Mouse (Mus musculus) kidney, postnatal 0 days (tissue): ENCODE data around the gene Adamtsl4. TPM values are rescaled to one million over a fixed set of nuclear protein-coding genes. Genes with fewer than 3 reads are reported as not detected.

ENCODE experiments used
- ATAC-seq: fragments of 200-750 bp; cut with Nextera tagmentation; replicated peaks from 2 replicates; pipeline ENCODE4 v1.8.0; 2017; ENCODE audit warnings: low read depth, moderate number of reproducible peaks, moderate TSS enrichment, moderate library complexity; ENCODE audit not compliant: low FRiP score
- DNase-seq: peaks from one replicate; pipeline ENCODE4 v3.0.0-alpha.2; 2016; ENCODE audit warnings: low spot score
- H3K27ac ChIP-seq: fragments of 300-500 bp; sonication (generic); 2 replicates; pipeline ENCODE4 v1.5.1; 2014; ENCODE audit warnings: mild to moderate bottlenecking
- H3K27me3 ChIP-seq: fragments of 300-500 bp; sonication (generic); 2 replicates; pipeline ENCODE4 v1.6.1; 2014; ENCODE audit warnings: low read length, mixed read lengths; ENCODE audit not compliant: insufficient read depth
- H3K36me3 ChIP-seq: fragments of 300-500 bp; sonication (generic); 2 replicates; pipeline ENCODE4 v1.6.1; 2014; ENCODE audit warnings: low read length, mixed read lengths; ENCODE audit not compliant: insufficient read depth
- H3K4me1 ChIP-seq: fragments of 300-500 bp; sonication (generic); replicated peaks from 2 replicates; pipeline ENCODE4 v1.6.1; 2014; ENCODE audit warnings: antibody characterized with exemption, low read length, mixed read lengths; ENCODE audit not compliant: insufficient read depth
- H3K4me2 ChIP-seq: fragments of 300-500 bp; sonication (generic); 2 replicates; pipeline ENCODE4 v1.6.1; 2014; ENCODE audit warnings: mild to moderate bottlenecking, low read length, moderate library complexity, mixed read lengths
- H3K4me3 ChIP-seq: fragments of 300-500 bp; sonication (generic); replicated peaks from 2 replicates; pipeline ENCODE4 v1.5.1; 2014; ENCODE audit warnings: low read depth, low read length
- H3K9ac ChIP-seq: fragments of 300-500 bp; sonication (generic); 2 replicates; pipeline ENCODE4 v1.6.1; 2014; ENCODE audit warnings: low read depth, low read length
- H3K9me3 ChIP-seq: fragments of 300-500 bp; sonication (generic); replicated peaks from 2 replicates; pipeline ENCODE4 v1.6.1; 2016; ENCODE audit warnings: low read length, inconsistent platforms, mixed read lengths
- CTCF ChIP-seq: IDR thresholded peaks from 2 replicates; pipeline ENCODE4 v1.5.1; 2016; ENCODE audit warnings: antibody characterized with exemption, low read depth, mild to moderate bottlenecking, moderate library complexity
- WGBS: fragments of 180-500 bp; shearing (Covaris S2); extraction: QIAGEN DNeasy Blood & Tissue Kit; methylation state at CpG from one replicate; pipeline ENCODE4 v1.1.7; 2014; 5-methylcytosine and 5-hydroxymethylcytosine counted together
- polyA plus RNA-seq: library from polyadenylated mRNA; unstranded; fragments of >200 nt; fragmentation: Nextera tagmentation; extraction: Ambion mirVana; gene quantifications from 2 replicates; pipeline ENCODE4 v1.2.1, GENCODE M21; 2015

Gene Adamtsl4
- polyA plus RNA-seq, 1 experiment from 2014 or later: 3.6 TPM

DNA sequence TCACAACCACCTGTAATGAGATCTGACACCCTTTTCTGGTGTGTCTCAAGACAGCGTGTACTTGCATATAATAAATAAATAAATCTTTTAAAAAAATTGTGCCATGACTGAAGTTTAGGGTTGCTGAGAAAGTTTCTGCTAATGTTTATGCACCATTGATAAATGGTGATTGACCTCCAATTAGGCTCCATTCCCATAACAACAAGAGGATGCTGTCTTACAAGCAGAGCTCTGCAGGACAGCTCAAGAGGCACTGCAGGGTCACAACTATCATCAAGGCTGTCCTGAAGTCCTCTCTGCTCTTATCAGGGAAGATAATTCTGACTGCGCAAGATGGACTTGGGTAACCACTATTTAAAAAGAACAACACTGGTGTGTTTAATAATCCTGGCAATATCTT is 30.4 kb upstream of the Adamtsl4 start:
- Histone ChIP-seq H3K9me3 (no peaks in the 10 kb centered on the region), H3K9ac (no peak overlapping the region), H3K36me3 (no peaks in the 10 kb centered on the region), H3K4me1 (no peaks in the 10 kb centered on the region), H3K27ac (no peak overlapping the region), H3K27me3 (no peaks in the 10 kb centered on the region), H3K4me2 (no peak overlapping the region), H3K4me3 (no peak overlapping the region)
- no peak for TF ChIP-seq CTCF
- DNase-seq (no peak), ATAC-seq (no peak)
- 93% methylated on average over 2 of the region's 2 CpGs for WGBS

DNA sequence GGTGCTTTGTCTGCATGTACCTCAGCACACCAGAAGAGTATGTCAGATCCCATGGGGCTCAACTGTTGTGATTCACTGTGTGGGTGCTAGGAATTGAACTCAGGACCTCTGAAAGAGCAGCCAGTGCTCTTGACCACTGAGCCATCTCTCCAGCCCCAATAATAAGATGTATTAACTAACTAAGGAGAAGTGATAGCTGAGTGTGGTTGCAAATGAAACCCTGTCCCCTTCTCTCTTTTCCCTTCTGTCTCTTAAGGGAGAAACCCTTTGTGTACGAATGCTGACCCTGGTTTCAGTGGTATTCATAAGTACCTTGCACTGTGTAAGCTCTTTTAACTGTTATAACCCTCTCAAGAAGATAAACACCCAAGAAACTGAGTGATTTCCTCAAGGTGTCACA is 28.4 kb upstream of the Adamtsl4 start:
- 94% methylated on average over 1 of the region's 1 CpGs for WGBS
- Histone ChIP-seq H3K4me1 (no peaks in the 10 kb centered on the region), H3K36me3 (no peaks in the 10 kb centered on the region), H3K27me3 (no peaks in the 10 kb centered on the region), H3K27ac (no peak overlapping the region), H3K9ac (no peak overlapping the region), H3K4me2 (no peak overlapping the region), H3K4me3 (no peak overlapping the region), H3K9me3 (no peaks in the 10 kb centered on the region)
- no peak for TF ChIP-seq CTCF
- DNase-seq (no peak), ATAC-seq (no peak)

DNA sequence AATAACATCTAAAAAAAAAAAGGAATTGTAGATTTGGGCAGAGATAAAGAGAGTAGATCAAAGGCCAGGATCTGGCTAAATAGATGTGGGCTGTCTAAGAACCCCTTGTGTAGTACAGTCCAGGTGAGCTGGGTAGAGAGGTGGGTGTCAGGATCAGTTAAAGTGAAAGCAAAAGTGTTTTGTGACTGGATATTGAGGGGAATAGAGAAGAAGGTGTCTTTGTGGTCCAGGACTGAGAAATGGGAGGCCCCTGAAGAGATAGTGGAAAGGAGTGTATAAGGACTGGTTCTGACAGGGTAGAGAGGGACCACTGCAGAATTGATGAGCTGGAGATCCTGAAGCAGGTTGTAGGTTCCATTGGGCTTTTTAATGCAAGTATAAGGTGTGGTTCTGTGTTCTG is 22.2 kb upstream of the Adamtsl4 start:
- Histone ChIP-seq H3K9me3 (no peaks in the 10 kb centered on the region), H3K4me3 (no peak overlapping the region), H3K27ac (no peak overlapping the region), H3K27me3 (no peaks in the 10 kb centered on the region), H3K4me2 (no peak overlapping the region), H3K9ac (no peak overlapping the region), H3K4me1 (no peaks in the 10 kb centered on the region), H3K36me3 (no peaks in the 10 kb centered on the region)
- ATAC-seq (no peak), DNase-seq (no peak)
- no peak for TF ChIP-seq CTCF

DNA sequence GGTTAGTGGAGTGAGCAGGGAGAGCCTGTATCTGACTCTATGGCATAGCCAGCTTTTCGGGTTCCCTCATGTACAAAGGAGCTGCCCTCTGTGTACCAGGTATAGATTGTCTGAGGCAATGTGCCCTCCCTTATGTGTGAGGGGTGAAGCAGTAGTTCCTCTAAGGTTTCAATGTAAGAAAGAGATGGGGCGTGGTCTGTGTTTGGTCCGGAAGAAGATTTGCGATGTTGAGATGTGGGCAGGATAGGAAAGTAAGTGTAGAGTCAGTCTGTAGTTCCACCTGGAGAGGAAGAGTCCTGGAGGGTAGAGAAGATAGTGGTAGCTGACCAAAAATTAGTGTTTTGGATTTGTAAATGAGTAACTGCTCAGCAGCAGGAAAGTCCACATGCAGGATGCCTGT is 21.3 kb upstream of the Adamtsl4 start:
- WGBS: 93% methylated on average over 4 of the region's 4 CpGs
- H3K4me1 ChIP-seq: no peaks in the 10 kb centered on the region
- H3K36me3 ChIP-seq: no peaks in the 10 kb centered on the region
- no peak for TF ChIP-seq CTCF
- H3K4me2 ChIP-seq: no peak overlapping the region
- no peak overlapping the region for H3K9ac ChIP-seq
- DNase-seq: no peak
- no peaks in the 10 kb centered on the region for H3K9me3 ChIP-seq
- no peaks in the 10 kb centered on the region for H3K27me3 ChIP-seq
- H3K27ac ChIP-seq: no peak overlapping the region
- H3K4me3 ChIP-seq: no peak overlapping the region
- no peak for ATAC-seq

DNA sequence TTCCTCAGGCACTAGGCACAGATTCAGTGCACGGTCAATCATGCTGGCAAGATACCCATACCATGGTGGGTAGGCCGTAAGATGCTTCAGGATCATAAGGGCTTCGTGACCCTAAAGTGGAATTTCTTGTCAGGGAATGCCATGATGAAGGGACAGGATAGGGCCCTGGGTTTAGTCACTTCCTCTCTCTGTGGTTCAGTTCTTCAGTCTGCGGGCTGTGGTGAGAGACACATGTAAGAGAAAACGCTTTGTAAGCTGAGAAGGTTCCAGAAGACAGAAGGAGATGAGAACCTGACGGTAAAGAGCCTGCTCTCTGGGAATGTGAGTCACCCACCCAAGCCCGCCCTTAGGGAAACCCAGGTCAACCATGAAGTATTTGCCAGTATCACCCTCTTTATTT is 19.8 kb upstream of the Adamtsl4 start:
- no peaks in the 10 kb centered on the region for H3K36me3 ChIP-seq
- H3K9ac ChIP-seq: no peak overlapping the region
- no peaks in the 10 kb centered on the region for H3K27me3 ChIP-seq
- no peak overlapping the region for H3K4me3 ChIP-seq
- 65% methylated on average over 7 of the region's 7 CpGs for WGBS
- H3K4me1 ChIP-seq: no peaks in the 10 kb centered on the region
- DNase-seq (peak; percentile 19), ATAC-seq (no peak)
- no peak overlapping the region for H3K4me2 ChIP-seq
- no peaks in the 10 kb centered on the region for H3K9me3 ChIP-seq
- H3K27ac ChIP-seq: no peak overlapping the region
- TF ChIP-seq CTCF: no peak

DNA sequence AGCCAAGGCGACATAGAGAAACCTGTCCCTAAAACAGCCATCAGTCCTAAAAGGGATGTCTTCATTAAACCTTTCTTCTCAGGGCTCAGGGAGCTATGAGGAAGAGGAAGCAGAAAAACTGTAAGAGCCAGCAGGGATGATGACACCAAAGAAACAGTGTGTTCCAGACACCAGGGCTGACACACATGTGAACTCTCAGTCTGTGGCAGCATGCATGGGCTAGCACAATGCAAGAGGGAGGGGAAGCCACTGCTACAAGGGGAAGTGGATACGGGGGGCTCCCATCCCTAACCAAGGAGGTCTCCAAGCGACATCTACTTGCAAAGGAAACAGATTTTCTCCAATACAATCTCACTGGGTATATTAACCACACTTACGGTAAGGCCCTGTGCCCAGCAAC is 18.6 kb upstream of the Adamtsl4 start:
- no peak for TF ChIP-seq CTCF
- DNase-seq: no peak
- Histone ChIP-seq H3K9me3 (no peaks in the 10 kb centered on the region), H3K4me1 (peaks cover 4% of the 10 kb centered on the region; the same call in 1 of the 2 replicates), H3K36me3 (no peaks in the 10 kb centered on the region), H3K4me3 (no peak overlapping the region), H3K9ac (no peak overlapping the region), H3K27ac (no peak overlapping the region), H3K4me2 (no peak overlapping the region), H3K27me3 (no peaks in the 10 kb centered on the region)
- WGBS: 89% methylated on average over 4 of the region's 4 CpGs
- ATAC-seq: no peak

DNA sequence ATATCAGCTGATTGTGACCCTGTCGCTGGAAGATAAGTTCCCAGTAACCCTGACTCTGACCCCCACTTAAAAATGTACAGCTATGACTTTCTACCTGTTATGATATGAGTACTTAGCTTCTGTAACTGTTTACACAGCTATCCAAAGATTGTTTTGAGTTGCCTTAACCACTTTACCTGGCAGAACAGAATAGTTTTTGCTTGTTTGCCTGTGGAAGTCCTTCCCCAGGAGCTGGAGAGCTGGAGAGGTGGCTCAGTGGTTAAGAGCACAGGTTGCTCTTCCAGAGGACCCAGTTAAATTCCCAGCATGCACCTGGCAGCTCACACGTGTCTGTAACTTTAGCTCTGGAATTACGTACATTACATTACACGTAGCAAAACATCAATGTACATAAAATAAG is 16.9 kb upstream of the Adamtsl4 start:
- H3K27me3 ChIP-seq: no peaks in the 10 kb centered on the region
- H3K9me3 ChIP-seq: no peaks in the 10 kb centered on the region
- no peak overlapping the region for H3K9ac ChIP-seq
- H3K4me1 ChIP-seq: peaks cover 4% of the 10 kb centered on the region
- WGBS: 88% methylated on average over 4 of the region's 4 CpGs
- H3K36me3 ChIP-seq: no peaks in the 10 kb centered on the region
- no peak for DNase-seq
- H3K27ac ChIP-seq: no peak overlapping the region
- no peak overlapping the region for H3K4me3 ChIP-seq
- no peak for TF ChIP-seq CTCF
- no peak for ATAC-seq
- H3K4me2 ChIP-seq: no peak overlapping the region
